Mouse (Mus musculus) layer of hippocampus, adult 9-10 months (tissue): ENCODE results near the gene Klf12.
"Not testable (repeated sequence)": the region's sequence is repeated elsewhere in the genome, so short reads cannot be mapped to it uniquely, and the experiment has no call there.

ENCODE experiments used
- DNase-seq: peaks from one replicate; pipeline ENCODE4 v3.0.0; 2022; ENCODE audit warnings: low spot score

Klf12 gene

GRCm38 (mm10) chr14:99876791-99877578 lies 407.5 kb downstream of the Klf12 start:
- no peak for DNase-seq

- DNase-seq, result no peak
Observed at GRCm38 (mm10) chr14:99873725-99874124, 410.8 kb downstream of the Klf12 start.

- no peak for DNase-seq
Observed at GRCm38 (mm10) chr14:99856158-99857011, 428.1 kb downstream of the Klf12 start.

- DNase-seq, result not testable (repeated sequence)
Observed at GRCm38 (mm10) chr14:99854467-99854807, 430.0 kb downstream of the Klf12 start.

- not testable (repeated sequence) for DNase-seq
Observed at GRCm38 (mm10) chr14:99853769-99854466, 430.6 kb downstream of the Klf12 start.

GRCm38 (mm10) chr14:99850350-99850749 lies 434.1 kb downstream of the Klf12 start:
- DNase-seq, result no peak

GRCm38 (mm10) chr14:99847502-99847901 lies 437.0 kb downstream of the Klf12 start:
- DNase-seq, result no peak

GRCm38 (mm10) chr14:99826713-99827112 lies 457.8 kb downstream of the Klf12 start:
- no peak for DNase-seq
